Mouse (Mus musculus) spleen, adult 18-20 months (tissue): ENCODE data around the gene Adamts17.

ENCODE experiments used
- DNase-seq, 2 experiments: peaks; one replicate each; pipeline ENCODE4 v3.0.0; 2022; ENCODE audit warnings: mixed read lengths in 2 of 2

The Adamts17 gene

GRCm38 (mm10) chr7:66847299-66847698 lies 7.8 kb downstream of the Adamts17 start:
- DNase-seq: no peak

- DNase-seq: no peak
These were observed 9.8 kb downstream of the Adamts17 start for GRCm38 (mm10) chr7:66849316-66849715.

GRCm38 (mm10) chr7:66852164-66852563 lies 12.6 kb downstream of the Adamts17 start:
- no peak for DNase-seq

- DNase-seq: no peak
These were observed 18.1 kb downstream of the Adamts17 start for GRCm38 (mm10) chr7:66857610-66858009.

- DNase-seq: no peak
These were observed 18.9 kb downstream of the Adamts17 start for GRCm38 (mm10) chr7:66858247-66859075.

GRCm38 (mm10) chr7:66859220-66859619 lies 19.7 kb downstream of the Adamts17 start:
- DNase-seq: no peak

GRCm38 (mm10) chr7:66866944-66867718 lies 27.6 kb downstream of the Adamts17 start:
- no peak for DNase-seq

GRCm38 (mm10) chr7:66867719-66868501 lies 28.4 kb downstream of the Adamts17 start:
- no peak for DNase-seq

GRCm38 (mm10) chr7:66871520-66871919 lies 32.0 kb downstream of the Adamts17 start:
- no peak for DNase-seq

- DNase-seq: no peak
These were observed 32.5 kb downstream of the Adamts17 start for GRCm38 (mm10) chr7:66871940-66872511.

GRCm38 (mm10) chr7:66873235-66873634 lies 33.7 kb downstream of the Adamts17 start:
- no peak for DNase-seq

GRCm38 (mm10) chr7:66891431-66891830 lies 51.9 kb downstream of the Adamts17 start:
- no peak for DNase-seq

- no peak for DNase-seq
These were observed 52.6 kb downstream of the Adamts17 start for GRCm38 (mm10) chr7:66892096-66892495.

GRCm38 (mm10) chr7:66902376-66902775 lies 62.8 kb downstream of the Adamts17 start:
- no peak for DNase-seq

- DNase-seq: no peak
These were observed 63.5 kb downstream of the Adamts17 start for GRCm38 (mm10) chr7:66903014-66903413.

- DNase-seq: no peak
These were observed 66.4 kb downstream of the Adamts17 start for GRCm38 (mm10) chr7:66905941-66906340.

- DNase-seq: no peak
These were observed 73.3 kb downstream of the Adamts17 start for GRCm38 (mm10) chr7:66912866-66913265.

GRCm38 (mm10) chr7:66923595-66923994 lies 84.1 kb downstream of the Adamts17 start:
- no peak for DNase-seq

- DNase-seq: no peak
These were observed 84.6 kb downstream of the Adamts17 start for GRCm38 (mm10) chr7:66924104-66924503.

GRCm38 (mm10) chr7:66929263-66929662 lies 89.7 kb downstream of the Adamts17 start:
- no peak for DNase-seq

- no peak for DNase-seq
These were observed 91.8 kb downstream of the Adamts17 start for GRCm38 (mm10) chr7:66931291-66931690.

GRCm38 (mm10) chr7:66933251-66933650 lies 93.7 kb downstream of the Adamts17 start:
- no peak for DNase-seq

- no peak for DNase-seq
These were observed 94.5 kb downstream of the Adamts17 start for GRCm38 (mm10) chr7:66934062-66934461.
